Mouse (Mus musculus): ENCODE data around the gene Gm4131.

DNA sequence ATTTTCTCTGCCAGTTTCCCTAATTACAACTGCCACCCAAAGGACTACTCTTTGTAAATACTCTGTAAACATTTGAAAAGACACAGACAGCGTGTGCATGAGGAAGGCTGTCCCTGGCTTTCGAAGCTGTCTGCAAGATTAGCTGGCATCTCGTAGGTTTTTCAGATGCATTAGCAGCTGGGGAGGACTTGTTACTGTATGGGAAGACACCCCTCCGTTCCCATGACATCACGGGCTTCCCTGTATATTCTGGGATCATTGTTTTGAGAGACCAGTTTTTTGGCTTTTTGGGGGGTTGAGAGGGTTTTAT, 111.2 kb downstream of the Gm4131 start:
- no peak for TF ChIP-seq CTCF (IDR thresholded peaks at IDR 0.05; ENCODE audit: low read depth, low read length)
- no peak for TF ChIP-seq POLR2A (IDR thresholded peaks at IDR 0.05; ENCODE audit: extremely low read depth, insufficient read depth, low read length)
